Mouse (Mus musculus) cerebellum, postnatal 36 days (tissue): ENCODE measurements at regions not wholly inside any gene's neighbourhood (a gene's known extent, or its start where the extent isn't known, plus 50 kb on each side); places are given as distances from the start of the nearest gene placed in this dataset.
A peak's percentile ranks its signal among the peaks of the same experiment; 100 is the strongest.
"Not testable (repeated sequence)": the region's sequence is repeated elsewhere in the genome, so short reads cannot be mapped to it uniquely, and the experiment has no call there.

Source experiments
- DNase-seq, 2 experiments: peaks; one replicate each; pipeline ENCODE4 v3.0.0; 2021 to 2022; ENCODE audit warnings: mixed read lengths in 2 of 2

DNA sequence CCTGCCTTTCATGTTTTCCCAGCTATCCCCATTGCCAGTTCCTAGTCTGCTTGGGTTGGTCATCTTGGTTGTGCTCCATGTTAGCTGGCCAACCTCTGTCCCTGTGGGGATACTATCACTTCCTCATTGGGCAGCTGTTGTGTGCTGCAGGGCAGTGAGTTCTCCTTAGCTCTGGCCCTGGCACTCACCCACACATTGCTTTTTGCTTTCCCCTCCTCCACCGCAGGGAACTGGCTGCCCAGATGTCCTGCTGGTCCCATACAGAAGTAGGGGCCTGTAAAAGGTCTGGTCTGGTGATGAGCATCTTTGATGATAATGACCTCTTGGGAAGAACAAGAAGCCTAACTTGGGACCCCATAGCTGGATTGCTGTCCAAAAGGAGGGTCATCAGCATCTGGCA lies 308.2 kb upstream of the Gm21863 start:
- peak in 1 of 2 experiments; percentile 1 for DNase-seq

DNA sequence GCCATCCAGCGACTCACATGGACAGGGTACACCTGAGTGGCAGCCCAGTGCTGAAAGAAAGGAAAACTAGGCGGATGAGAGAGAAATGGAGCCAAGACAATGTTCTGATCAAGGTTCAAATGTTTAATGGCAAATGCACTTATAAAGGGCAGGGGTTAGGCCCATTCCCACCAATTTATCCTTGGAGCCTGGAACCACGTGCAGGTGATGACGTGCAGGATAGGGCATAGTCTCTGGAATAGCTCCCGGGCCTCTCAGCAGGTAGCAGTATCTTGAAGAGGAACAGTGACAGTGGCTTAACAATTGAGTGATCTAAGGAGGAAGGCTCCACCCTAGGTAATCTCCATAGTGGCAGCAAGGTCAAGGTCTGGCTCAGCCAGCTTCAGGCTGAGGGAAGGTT lies 285.8 kb upstream of the Gm21863 start:
- DNase-seq: not testable (repeated sequence)

GRCm38 (mm10) chr12:19670636-19671035 lies 283.7 kb upstream of the Gm21863 start:
- DNase-seq: not testable (repeated sequence)
